Mouse (Mus musculus) urinary bladder, postnatal 25 days (tissue): ENCODE measurements around the gene Slc6a20b.

ENCODE experiments used
- DNase-seq: peaks from one replicate; pipeline ENCODE4 v3.0.0; 2022; ENCODE audit warnings: low spot score

Gene Slc6a20b

DNA sequence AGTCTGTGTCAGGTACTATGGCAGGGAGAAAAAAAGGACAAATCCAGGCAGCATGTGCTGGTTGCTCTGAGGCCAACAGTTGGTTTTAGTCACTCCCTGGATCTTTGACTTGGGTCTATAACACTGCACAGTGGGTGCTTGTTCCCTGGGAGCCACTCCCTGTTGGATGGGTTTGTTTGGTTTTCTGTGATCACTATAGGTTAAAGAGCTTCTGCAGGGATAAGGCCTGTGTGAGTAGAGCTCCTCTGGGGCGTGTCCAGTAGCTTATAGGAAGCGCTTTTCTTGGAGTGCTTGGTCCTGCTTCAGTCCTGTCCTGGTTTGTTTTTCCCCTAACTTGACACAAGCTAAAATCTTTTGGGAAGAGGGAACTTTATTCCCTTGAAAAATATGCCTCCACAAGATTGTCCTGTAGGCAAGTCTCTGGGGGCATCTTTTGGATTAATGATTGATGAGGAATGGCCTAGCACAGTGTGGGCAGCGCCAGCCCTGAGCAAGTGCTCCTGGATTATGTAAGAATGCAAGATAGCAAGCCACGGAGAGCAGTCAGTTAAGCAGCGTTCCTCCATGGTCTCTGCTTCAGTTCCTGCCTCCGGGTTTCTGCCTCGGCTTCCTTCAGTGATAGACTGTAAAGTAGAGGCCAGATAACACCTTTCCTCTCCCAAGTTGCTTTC is 43.0 kb downstream of the Slc6a20b start:
- DNase-seq = no peak

DNA sequence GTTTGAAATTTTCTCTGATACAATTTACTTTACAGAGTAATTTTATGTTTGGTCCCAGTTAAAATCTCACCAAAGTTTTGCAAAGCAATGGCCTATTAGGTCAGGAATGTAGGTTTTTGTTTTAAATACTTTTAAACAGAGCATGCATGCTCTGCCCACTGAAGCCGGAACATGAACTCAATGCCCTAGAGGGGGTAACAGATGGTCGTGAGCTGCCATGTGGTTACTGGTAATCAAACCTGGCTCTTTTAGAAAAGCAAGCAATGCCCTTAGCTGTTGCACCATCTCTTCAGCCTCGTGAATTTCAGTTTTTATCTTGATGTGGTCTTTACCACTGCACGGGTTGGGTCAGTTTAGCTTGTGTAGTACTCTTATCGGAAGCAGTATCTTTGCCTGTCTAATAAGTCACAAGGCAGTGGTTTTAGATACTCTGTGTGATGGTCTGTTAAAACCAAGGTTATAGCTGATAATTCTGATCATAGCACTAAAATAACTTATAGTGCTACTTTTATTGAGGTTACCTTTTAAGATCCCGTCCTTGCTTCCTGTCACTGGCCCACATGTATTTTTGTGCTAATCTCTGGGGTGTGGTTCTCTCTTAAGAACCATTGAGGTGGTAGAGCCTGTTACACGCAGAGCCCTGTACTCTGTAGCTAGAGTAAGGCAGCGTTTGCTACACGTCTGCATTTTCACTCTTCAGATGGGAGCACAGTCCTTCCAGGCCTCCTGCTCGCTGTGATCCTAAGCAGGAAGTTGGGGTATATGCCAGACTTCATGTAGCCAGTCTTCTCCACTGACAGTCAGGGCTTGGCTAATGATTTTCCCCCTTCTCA is 54.8 kb downstream of the Slc6a20b start:
- DNase-seq = no peak

DNA sequence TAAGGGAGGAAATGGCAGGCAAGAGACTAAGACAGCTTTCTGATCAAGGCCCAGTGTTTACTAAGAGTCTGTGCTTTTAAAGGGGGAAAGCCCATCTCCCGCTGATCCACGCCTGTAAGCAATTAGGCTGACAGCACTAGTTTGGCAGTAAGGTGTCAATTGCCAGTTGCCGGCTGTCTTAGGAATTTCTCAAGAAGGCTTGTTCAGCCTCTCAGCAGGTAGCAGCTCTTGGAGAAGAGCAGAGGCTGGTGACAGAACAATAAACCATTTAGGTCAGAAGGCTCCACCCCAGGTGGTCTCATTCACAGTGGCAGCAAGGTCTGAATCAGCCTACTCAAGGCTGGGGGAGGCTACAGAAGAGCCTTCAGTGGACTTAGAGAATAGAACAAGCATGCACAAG is 77.8 kb downstream of the Slc6a20b start:
- no peak for DNase-seq
